Comparison of ENCODE assay signal across 8 mouse cellular contexts in genomic region chr11:115626824-115627616, GRCm38 (mm10). TPM values are rescaled to one million over a fixed set of nuclear protein-coding genes. Genes with fewer than 3 reads are reported as not detected.
DNase-seq lines count a peak whose midpoint lies in the region; ATAC-seq and TF ChIP-seq lines count a peak whose summit lies in the region.

No protein-coding gene starts in this region.

- no peaks in the 10 kb centered on the region; the same call in 1 of the 2 replicates for H3K79me2 ChIP-seq in heart, adult 2 months (replicated peaks; ENCODE audit: control insufficient read depth, insufficient read depth, low read length)

- intact Hi-C loops in heart, adult 2 months (cut with DNase I): no loop called here

- H3K27me3 ChIP-seq in heart, adult 2 months (ENCODE audit: control insufficient read depth, insufficient read depth, low read length): no peaks in the 10 kb centered on the region
- H3K27me3 ChIP-seq in forebrain, embryonic 12.5 days: no peaks in the 10 kb centered on the region
- H3K27me3 ChIP-seq in liver, embryonic 12.5 days (replicated peaks): no peaks in the 10 kb centered on the region

- no peak for DNase-seq in heart, adult 2 months
- DNase-seq in heart, postnatal 4 days: no peak
- DNase-seq in A20 (ENCODE audit: low read depth, low spot score): peak; percentile 49
- no peak for DNase-seq in embryo, embryonic 11 days

- peak overlapping the region; percentile 84 for H3K4me3 ChIP-seq in heart, adult 2 months
- H3K4me3 ChIP-seq in forebrain, embryonic 12.5 days (replicated peaks): peak overlapping the region; percentile 73
- peak overlapping the region; percentile 77 for H3K4me3 ChIP-seq in liver, embryonic 12.5 days

- no peaks in the 10 kb centered on the region for H3K36me3 ChIP-seq in heart, adult 2 months (ENCODE audit: control insufficient read depth, insufficient read depth, low read length)
- peaks cover 12% of the 10 kb centered on the region for H3K36me3 ChIP-seq in forebrain, embryonic 12.5 days (replicated peaks)
- H3K36me3 ChIP-seq in liver, embryonic 12.5 days: peaks cover 24% of the 10 kb centered on the region

- TF ChIP-seq POLR2A in heart, adult 2 months (IDR thresholded peaks at IDR 0.05; ENCODE audit: insufficient read depth, low read depth, low read length): no peak

- H3K27ac ChIP-seq in heart, adult 2 months: peak overlapping the region; percentile 80
- H3K27ac ChIP-seq in forebrain, embryonic 12.5 days: no peak overlapping the region
- peak overlapping the region; percentile 80 for H3K27ac ChIP-seq in liver, embryonic 12.5 days

- TF ChIP-seq EP300 in heart, adult 2 months (IDR thresholded peaks at IDR 0.05; ENCODE audit: insufficient read depth, low read depth, low read length): no peak

- H3K9me3 ChIP-seq in forebrain, embryonic 12.5 days: no peaks in the 10 kb centered on the region
- H3K9me3 ChIP-seq in liver, embryonic 12.5 days (replicated peaks): no peaks in the 10 kb centered on the region

- TF ChIP-seq CTCF in heart, adult 2 months (IDR thresholded peaks at IDR 0.05): no peak

- H3K4me1 ChIP-seq in heart, adult 2 months (ENCODE audit: control insufficient read depth, insufficient read depth, low read length): peaks cover 1% of the 10 kb centered on the region
- H3K4me1 ChIP-seq in forebrain, embryonic 12.5 days: peaks cover 8% of the 10 kb centered on the region
- H3K4me1 ChIP-seq in liver, embryonic 12.5 days: peaks cover 37% of the 10 kb centered on the region

- ATAC-seq in forebrain, embryonic 12.5 days (ENCODE audit: low FRiP score): no peak
- no peak for ATAC-seq in liver, embryonic 12.5 days
- ATAC-seq in monocyte, adult 5-6 weeks (replicated peaks; ENCODE audit: insufficient number of reproducible peaks, low FRiP score, low TSS enrichment, poor library complexity, severe bottlenecking): no peak
- no peak for ATAC-seq in megakaryocyte-erythroid progenitor cell, adult 5-6 weeks (replicated peaks; ENCODE audit: low FRiP score, low TSS enrichment, poor library complexity, severe bottlenecking)

- 47% methylated on average over 11 of the region's 11 CpGs for WGBS in heart, adult 2 months
- WGBS in forebrain, embryonic 12.5 days: 60% methylated on average over 11 of the region's 11 CpGs
- 50% methylated on average over 11 of the region's 11 CpGs for WGBS in liver, embryonic 12.5 days (ENCODE audit: insufficient replicate concordance)

- H3K9ac ChIP-seq in heart, adult 2 months (ENCODE audit: low read depth, low read length): no peak overlapping the region
- peak overlapping the region; percentile 75 for H3K9ac ChIP-seq in forebrain, embryonic 12.5 days
- peak overlapping the region; percentile 80 for H3K9ac ChIP-seq in liver, embryonic 12.5 days

- H3K4me2 ChIP-seq in forebrain, embryonic 12.5 days: peak overlapping the region; percentile 95
- peak overlapping the region; percentile 94 for H3K4me2 ChIP-seq in liver, embryonic 12.5 days

RNA-seq across cellular contexts. Expression of gene Slc25a19, which starts 1.1 kb away (rescaled TPM):
- total RNA-seq in heart, adult 2 months (2021): 10 to 100 TPM; 32.9 to 40.7 TPM
- polyA plus RNA-seq in heart, adult 2 months (2012; rRNA removed): 97.1 and 106 TPM in 2 replicates
- total RNA-seq in heart, postnatal 4 days (2021): 10 to 100 TPM; 27.6 to 30.7 TPM
- 28.4 and 29.7 TPM in 2 replicates for polyA plus RNA-seq in forebrain, embryonic 12.5 days (2016; fragmentation: Nextera tagmentation; extraction: Ambion mirVana)
- 15.7 and 17.2 TPM in 2 replicates for polyA plus RNA-seq in liver, embryonic 12.5 days (2016; fragmentation: Nextera tagmentation; extraction: Ambion mirVana)
- 14.2 to 23.5 TPM (median 15.3 TPM) in 3 replicates for total RNA-seq in monocyte, adult 5-6 weeks (2017)
- 20.5 and 32.1 TPM in 2 replicates for total RNA-seq in megakaryocyte-erythroid progenitor cell, adult 5-6 weeks (2014; fragmentation: Nextera tagmentation)
- total RNA-seq in megakaryocyte-erythroid progenitor cell, adult 5-6 weeks (2017): 14.2 and 19.6 TPM in 2 replicates

RNA-seq across cellular contexts. Expression of gene Mif4gd, which starts 14.3 kb away (rescaled TPM):
- total RNA-seq in heart, adult 2 months (2021): 10 to 100 TPM; 51.3 to 54.7 TPM
- 94.0 and 123 TPM in 2 replicates for polyA plus RNA-seq in heart, adult 2 months (2012; rRNA removed)
- total RNA-seq in heart, postnatal 4 days (2021): 10 to 100 TPM; 34.0 to 40.6 TPM
- 15.2 and 16.5 TPM in 2 replicates for polyA plus RNA-seq in forebrain, embryonic 12.5 days (2016; fragmentation: Nextera tagmentation; extraction: Ambion mirVana)
- 26.6 and 27.1 TPM in 2 replicates for polyA plus RNA-seq in liver, embryonic 12.5 days (2016; fragmentation: Nextera tagmentation; extraction: Ambion mirVana)
- total RNA-seq in monocyte, adult 5-6 weeks (2017): 37.5 to 42.1 TPM (median 41.2 TPM) in 3 replicates
- total RNA-seq in megakaryocyte-erythroid progenitor cell, adult 5-6 weeks (2014; fragmentation: Nextera tagmentation): 54.6 and 55.4 TPM in 2 replicates
- total RNA-seq in megakaryocyte-erythroid progenitor cell, adult 5-6 weeks (2017): 29.3 and 45.4 TPM in 2 replicates

RNA-seq across cellular contexts. Expression of gene Gga3, which starts 23.2 kb away (rescaled TPM):
- total RNA-seq in heart, adult 2 months (2021): 10 to 100 TPM; 16.5 to 20.3 TPM
- 15.4 and 17.1 TPM in 2 replicates for polyA plus RNA-seq in heart, adult 2 months (2012; rRNA removed)
- total RNA-seq in heart, postnatal 4 days (2021): 10 to 100 TPM; 18.3 to 20.8 TPM
- 32.3 and 35.1 TPM in 2 replicates for polyA plus RNA-seq in forebrain, embryonic 12.5 days (2016; fragmentation: Nextera tagmentation; extraction: Ambion mirVana)
- 14.0 and 14.7 TPM in 2 replicates for polyA plus RNA-seq in liver, embryonic 12.5 days (2016; fragmentation: Nextera tagmentation; extraction: Ambion mirVana)
- total RNA-seq in monocyte, adult 5-6 weeks (2017): 32.1 to 47.8 TPM (median 37.8 TPM) in 3 replicates
- 53.5 and 69.9 TPM in 2 replicates for total RNA-seq in megakaryocyte-erythroid progenitor cell, adult 5-6 weeks (2014; fragmentation: Nextera tagmentation)
- total RNA-seq in megakaryocyte-erythroid progenitor cell, adult 5-6 weeks (2017): 21.6 and 67.6 TPM in 2 replicates

RNA-seq across cellular contexts. Expression of gene Mrps7, which starts 23.3 kb away (rescaled TPM):
- 10 to 100 TPM; 74.6 to 80.1 TPM for total RNA-seq in heart, adult 2 months (2021)
- 33.9 and 40.2 TPM in 2 replicates for polyA plus RNA-seq in heart, adult 2 months (2012; rRNA removed)
- 10 to 100 TPM; 71.2 to 72.8 TPM for total RNA-seq in heart, postnatal 4 days (2021)
- 87.4 and 89.5 TPM in 2 replicates for polyA plus RNA-seq in forebrain, embryonic 12.5 days (2016; fragmentation: Nextera tagmentation; extraction: Ambion mirVana)
- polyA plus RNA-seq in liver, embryonic 12.5 days (2016; fragmentation: Nextera tagmentation; extraction: Ambion mirVana): 83.1 and 87.3 TPM in 2 replicates
- total RNA-seq in monocyte, adult 5-6 weeks (2017): 20.4 to 30.1 TPM (median 20.7 TPM) in 3 replicates
- total RNA-seq in megakaryocyte-erythroid progenitor cell, adult 5-6 weeks (2014; fragmentation: Nextera tagmentation): 55.7 and 76.8 TPM in 2 replicates
- total RNA-seq in megakaryocyte-erythroid progenitor cell, adult 5-6 weeks (2017): 40.5 and 67.1 TPM in 2 replicates
